Mouse (Mus musculus) liver, embryonic 16.5 days (tissue): ENCODE measurements around the gene Phf2. TPM values are rescaled to one million over a fixed set of nuclear protein-coding genes. Genes with fewer than 3 reads are reported as not detected.

Source experiments
- ATAC-seq: fragments of 200-750 bp; cut with Nextera tagmentation; 2 replicates; pipeline ENCODE4 v1.8.0; 2017; ENCODE audit warnings: low read depth, mild to moderate bottlenecking, moderate number of reproducible peaks, moderate library complexity
- H3K27ac ChIP-seq: fragments of 300-500 bp; sonication (generic); 2 replicates; pipeline ENCODE4 v1.5.1; 2014; ENCODE audit warnings: mild to moderate bottlenecking, low read length
- H3K27me3 ChIP-seq: fragments of 300-500 bp; sonication (generic); 2 replicates; pipeline ENCODE4 v1.6.1; 2014; ENCODE audit warnings: low read depth, low read length, mixed read lengths; ENCODE audit not compliant: control insufficient read depth, insufficient read depth
- H3K36me3 ChIP-seq: fragments of 300-500 bp; sonication (generic); 2 replicates; pipeline ENCODE4 v1.6.1; 2014; ENCODE audit warnings: mild to moderate bottlenecking; ENCODE audit not compliant: control insufficient read depth, insufficient read depth
- H3K4me1 ChIP-seq: fragments of 300-500 bp; sonication (generic); 2 replicates; pipeline ENCODE4 v1.6.1; 2014; ENCODE audit warnings: low read depth, low read length, mixed read lengths; ENCODE audit not compliant: control insufficient read depth
- H3K4me2 ChIP-seq: fragments of 300-500 bp; sonication (generic); 2 replicates; pipeline ENCODE4 v1.6.1; 2014; ENCODE audit warnings: low read depth, low read length, mixed read lengths
- H3K4me3 ChIP-seq: fragments of 300-500 bp; sonication (generic); 2 replicates; pipeline ENCODE4 v1.5.1; 2014; ENCODE audit warnings: low read depth, mild to moderate bottlenecking, low read length
- H3K9ac ChIP-seq: fragments of 300-500 bp; sonication (generic); 2 replicates; pipeline ENCODE4 v1.6.1; 2014; ENCODE audit warnings: low read depth, low read length
- H3K9me3 ChIP-seq: fragments of 300-500 bp; sonication (generic); replicated peaks from 2 replicates; pipeline ENCODE4 v1.6.1; 2016; ENCODE audit warnings: low read length; ENCODE audit not compliant: control insufficient read depth
- WGBS: fragments of 180-500 bp; shearing (Covaris S2); extraction: QIAGEN DNeasy Blood & Tissue Kit; methylation state at CpG from one replicate; pipeline ENCODE4 v1.1.7; 2014; ENCODE audit not compliant: insufficient replicate concordance; 5-methylcytosine and 5-hydroxymethylcytosine counted together
- polyA plus RNA-seq: library from polyadenylated mRNA; unstranded; fragments of >200 nt; fragmentation: Nextera tagmentation; extraction: Ambion mirVana; gene quantifications from 2 replicates; pipeline ENCODE4 v1.2.1, GENCODE M21; 2015

The Phf2 gene
- polyA plus RNA-seq, 1 experiment from 2014 or later: 1.7 TPM

DNA sequence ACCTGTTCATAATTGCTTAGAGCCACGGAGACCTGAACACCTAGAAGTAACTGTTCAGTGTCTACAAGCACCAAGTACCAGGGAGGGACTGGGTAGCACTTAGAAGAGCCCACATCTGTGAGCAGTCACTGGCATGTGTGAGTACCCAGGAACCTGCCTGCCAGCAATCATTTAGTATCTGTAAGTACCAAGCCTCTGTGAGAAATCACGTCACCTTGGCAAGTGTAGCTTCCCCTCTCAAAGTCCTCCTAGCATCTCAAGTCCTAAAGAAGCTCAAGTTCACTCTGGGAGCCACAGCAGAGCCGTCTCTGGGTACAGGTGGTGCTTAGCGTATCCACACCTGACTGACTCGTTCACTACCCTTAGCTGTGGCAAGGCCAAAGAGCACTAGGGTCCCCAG, 19.2 kb downstream of the Phf2 start:
- WGBS: 71% methylated on average over 5 of the region's 5 CpGs
- no peaks in the 10 kb centered on the region for H3K27me3 ChIP-seq
- no peaks in the 10 kb centered on the region for H3K9me3 ChIP-seq
- no peak overlapping the region for H3K9ac ChIP-seq
- no peak overlapping the region for H3K4me2 ChIP-seq
- no peak overlapping the region for H3K27ac ChIP-seq
- no peak for ATAC-seq
- no peaks in the 10 kb centered on the region for H3K36me3 ChIP-seq
- peaks cover 17% of the 10 kb centered on the region for H3K4me1 ChIP-seq
- no peak overlapping the region for H3K4me3 ChIP-seq

- H3K4me1 ChIP-seq: peaks cover 17% of the 10 kb centered on the region
- H3K36me3 ChIP-seq: no peaks in the 10 kb centered on the region
- no peak overlapping the region for H3K4me2 ChIP-seq
- no peak overlapping the region for H3K27ac ChIP-seq
- H3K9me3 ChIP-seq: no peaks in the 10 kb centered on the region
- 79% methylated on average over 8 of the region's 8 CpGs for WGBS
- no peak overlapping the region for H3K9ac ChIP-seq
- H3K27me3 ChIP-seq: no peaks in the 10 kb centered on the region
- H3K4me3 ChIP-seq: no peak overlapping the region
- ATAC-seq: no peak
Observed at GRCm38 (mm10) chr13:48850771-48851170, 20.1 kb downstream of the Phf2 start.

- ATAC-seq: no peak
- no peaks in the 10 kb centered on the region for H3K9me3 ChIP-seq
- H3K4me2 ChIP-seq: no peak overlapping the region
- H3K27me3 ChIP-seq: no peaks in the 10 kb centered on the region
- no peak overlapping the region for H3K9ac ChIP-seq
- H3K36me3 ChIP-seq: no peaks in the 10 kb centered on the region
- H3K27ac ChIP-seq: no peak overlapping the region
- peaks cover 18% of the 10 kb centered on the region for H3K4me1 ChIP-seq
- no peak overlapping the region for H3K4me3 ChIP-seq
- 79% methylated on average over 2 of the region's 2 CpGs for WGBS
Observed at GRCm38 (mm10) chr13:48850326-48850725, 20.6 kb downstream of the Phf2 start.

DNA sequence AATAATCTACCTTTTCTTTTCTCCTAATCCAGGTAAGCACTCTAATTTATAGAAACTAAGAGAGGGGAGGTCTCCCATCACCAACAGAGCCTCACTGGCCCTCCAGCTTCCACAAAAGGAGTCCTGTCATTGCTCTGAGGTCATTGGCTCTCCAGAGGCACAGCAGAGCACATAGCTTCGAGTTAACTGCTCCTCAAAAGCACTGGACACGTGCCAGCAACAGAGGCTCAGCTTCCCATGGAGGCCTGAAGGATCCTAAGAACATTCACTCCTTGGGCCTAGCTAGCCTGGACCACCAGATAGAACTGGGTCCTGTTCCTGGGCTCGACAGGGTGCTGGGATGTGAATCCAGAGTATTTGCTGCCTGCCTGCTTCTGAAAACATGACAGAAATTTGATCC, 21.8 kb downstream of the Phf2 start:
- Histone ChIP-seq H3K27ac (no peak overlapping the region), H3K36me3 (no peaks in the 10 kb centered on the region), H3K27me3 (no peaks in the 10 kb centered on the region), H3K4me3 (no peak overlapping the region), H3K4me1 (peaks cover 20% of the 10 kb centered on the region), H3K9me3 (no peaks in the 10 kb centered on the region), H3K9ac (no peak overlapping the region), H3K4me2 (no peak overlapping the region)
- WGBS: 54% methylated on average over 3 of the region's 3 CpGs
- no peak for ATAC-seq

DNA sequence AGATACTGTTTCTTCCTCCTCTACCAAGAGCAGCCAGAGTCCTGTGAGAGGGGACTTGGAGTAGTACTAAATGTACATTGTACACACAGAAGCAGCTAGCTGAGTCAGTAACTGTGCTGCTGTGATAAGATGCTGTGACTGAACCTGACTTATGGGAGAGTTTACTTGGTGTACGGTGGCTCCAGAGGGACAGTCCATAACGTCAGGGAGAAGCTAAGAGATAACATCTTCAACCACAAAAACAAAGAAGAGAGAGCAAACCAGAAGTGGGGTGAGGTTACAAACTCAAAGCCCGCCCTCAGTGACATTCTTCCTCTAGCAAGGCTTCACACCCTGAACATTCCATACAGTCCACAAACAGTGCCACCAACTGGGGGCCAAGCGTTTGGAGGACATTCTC, 25.6 kb downstream of the Phf2 start:
- no peak overlapping the region for H3K9ac ChIP-seq
- peaks cover 13% of the 10 kb centered on the region for H3K4me1 ChIP-seq
- peak; percentile 86 for ATAC-seq
- 15% methylated on average over 4 of the region's 4 CpGs for WGBS
- no peaks in the 10 kb centered on the region for H3K27me3 ChIP-seq
- H3K4me2 ChIP-seq: no peak overlapping the region
- H3K4me3 ChIP-seq: no peak overlapping the region
- peak overlapping the region; percentile 58 for H3K27ac ChIP-seq
- no peaks in the 10 kb centered on the region for H3K36me3 ChIP-seq
- no peaks in the 10 kb centered on the region for H3K9me3 ChIP-seq

DNA sequence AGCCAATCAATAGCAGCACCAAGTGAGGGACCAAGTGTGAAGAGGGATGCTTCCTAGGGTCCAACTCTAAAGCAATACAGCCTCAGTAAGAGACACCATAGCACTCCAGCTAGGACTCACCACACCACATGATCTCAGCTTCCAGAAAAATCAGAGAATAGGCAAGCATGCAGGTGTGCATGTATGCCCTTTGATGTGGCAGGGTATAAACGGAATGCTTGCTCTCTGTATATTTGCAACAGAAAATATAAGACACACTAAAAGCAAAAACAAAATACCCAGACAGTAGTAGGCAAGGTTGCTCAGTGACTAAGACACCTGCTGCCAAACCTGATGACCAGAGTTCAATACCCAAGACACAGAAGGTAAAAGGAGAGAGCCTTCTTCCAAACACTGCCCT, 27.4 kb downstream of the Phf2 start:
- no peak for ATAC-seq

DNA sequence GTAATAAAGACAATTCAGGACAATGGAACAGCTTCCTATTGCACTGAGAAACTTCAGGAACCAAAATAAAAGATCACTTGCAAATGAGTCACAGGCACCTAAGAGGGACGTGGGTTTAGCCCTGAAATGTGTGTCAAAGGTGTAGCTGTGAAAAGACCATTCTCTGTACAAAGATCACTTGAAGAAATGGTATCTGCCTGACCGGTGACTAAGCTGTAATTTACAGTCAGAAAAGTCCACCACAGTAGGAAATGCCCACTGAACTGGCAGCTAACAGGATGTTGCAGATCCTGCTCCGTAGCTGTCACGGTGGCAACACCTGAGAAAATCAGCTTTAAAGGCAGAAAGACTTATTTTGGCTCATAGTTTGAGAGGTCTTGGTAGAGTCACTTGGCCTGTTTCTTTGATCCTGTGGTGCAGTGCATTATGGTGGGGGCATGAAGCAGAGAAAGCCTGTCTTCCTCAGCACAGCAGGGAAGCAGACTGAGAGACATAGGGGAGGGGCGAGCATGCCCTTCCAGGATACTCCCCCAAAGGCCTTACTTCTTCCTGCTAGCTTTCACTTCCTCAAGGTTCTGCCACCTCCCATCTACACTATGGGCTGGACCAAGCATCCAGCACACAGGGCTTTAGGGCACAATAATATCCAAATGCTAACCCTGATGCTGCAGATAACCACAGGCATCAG, 28.9 kb downstream of the Phf2 start:
- Histone ChIP-seq H3K36me3 (no peaks in the 10 kb centered on the region), H3K9ac (no peak overlapping the region), H3K9me3 (no peaks in the 10 kb centered on the region), H3K27ac (no peak overlapping the region), H3K4me1 (peaks cover 15% of the 10 kb centered on the region), H3K4me3 (no peak overlapping the region), H3K27me3 (no peaks in the 10 kb centered on the region), H3K4me2 (no peak overlapping the region)
- ATAC-seq: no peak
- 37% methylated on average over 5 of the region's 5 CpGs for WGBS

More for the DNA sequence above, 27.4 kb downstream of the Phf2 start:
- Histone ChIP-seq H3K9me3 (no peaks in the 10 kb centered on the region), H3K27ac (no peak overlapping the region), H3K4me3 (no peak overlapping the region), H3K27me3 (no peaks in the 10 kb centered on the region), H3K4me1 (peaks cover 15% of the 10 kb centered on the region), H3K36me3 (no peaks in the 10 kb centered on the region), H3K9ac (no peak overlapping the region), H3K4me2 (no peak overlapping the region)
- 59% methylated on average over 1 of the region's 1 CpGs for WGBS

DNA sequence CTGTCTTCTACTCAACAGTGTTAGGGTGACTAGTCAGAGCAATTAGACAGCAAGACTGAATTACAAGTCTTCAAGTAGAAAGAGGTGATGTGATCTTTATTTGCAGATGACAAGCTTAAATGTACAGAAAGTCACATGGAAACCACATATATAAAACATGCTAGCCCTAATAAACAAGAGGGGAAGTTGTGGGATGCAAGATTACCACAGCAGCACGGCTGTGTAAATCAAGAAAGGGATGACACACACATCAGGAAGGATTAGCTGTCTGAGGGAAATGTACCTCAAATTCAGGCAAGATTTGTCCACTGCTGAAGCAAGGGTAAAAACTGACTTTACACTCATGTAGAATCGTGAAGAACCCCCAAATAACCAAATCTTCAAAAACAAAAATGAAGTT, 32.6 kb downstream of the Phf2 start:
- ATAC-seq: no peak
- Histone ChIP-seq H3K9me3 (no peaks in the 10 kb centered on the region), H3K36me3 (no peaks in the 10 kb centered on the region), H3K27ac (no peak overlapping the region), H3K4me1 (peaks cover 9% of the 10 kb centered on the region), H3K4me2 (no peak overlapping the region), H3K4me3 (no peak overlapping the region), H3K27me3 (no peaks in the 10 kb centered on the region), H3K9ac (no peak overlapping the region)
- WGBS: 37% methylated on average over 2 of the region's 2 CpGs

GRCm38 (mm10) chr13:48837537-48837936, 33.4 kb downstream of the Phf2 start:
- Histone ChIP-seq H3K4me2 (no peak overlapping the region), H3K9ac (no peak overlapping the region), H3K27ac (no peak overlapping the region), H3K36me3 (no peaks in the 10 kb centered on the region), H3K4me3 (no peak overlapping the region), H3K4me1 (peaks cover 9% of the 10 kb centered on the region), H3K9me3 (no peaks in the 10 kb centered on the region), H3K27me3 (no peaks in the 10 kb centered on the region)
- no peak for ATAC-seq
- WGBS: 72% methylated on average over 6 of the region's 6 CpGs
